Mouse (Mus musculus) midbrain, postnatal 0 days (tissue): ENCODE data around the gene Ccr10. TPM values are rescaled to one million over a fixed set of nuclear protein-coding genes. Genes with fewer than 3 reads are reported as not detected.

Experiments used
- ATAC-seq: fragments of 200-750 bp; cut with Nextera tagmentation; 2 replicates; pipeline ENCODE4 v1.8.0; 2017; ENCODE audit warnings: moderate number of reproducible peaks, mild to moderate bottlenecking, moderate TSS enrichment, moderate library complexity; ENCODE audit not compliant: low FRiP score
- DNase-seq: peaks from one replicate; pipeline ENCODE4 v3.0.0-alpha.2; 2015; ENCODE audit warnings: low spot score
- H3K27ac ChIP-seq: fragments of 300-500 bp; sonication (generic); 2 replicates; pipeline ENCODE4 v1.5.1; 2014; ENCODE audit warnings: low read depth, mild to moderate bottlenecking, low read length, mixed read lengths
- H3K27me3 ChIP-seq: fragments of 300-500 bp; sonication (generic); 2 replicates; pipeline ENCODE4 v1.6.1; 2014; ENCODE audit warnings: low read length, control low read depth, mixed read lengths; ENCODE audit not compliant: insufficient read depth
- H3K36me3 ChIP-seq: fragments of 300-500 bp; sonication (generic); 2 replicates; pipeline ENCODE4 v1.6.1; 2014; ENCODE audit warnings: low read length, control low read depth, mixed read lengths; ENCODE audit not compliant: insufficient read depth
- H3K4me1 ChIP-seq: fragments of 300-500 bp; sonication (generic); 2 replicates; pipeline ENCODE4 v1.6.1; 2014; ENCODE audit warnings: mild to moderate bottlenecking, control low read depth, antibody characterized with exemption, low read length, mixed read lengths; ENCODE audit not compliant: insufficient read depth
- H3K4me2 ChIP-seq: fragments of 300-500 bp; sonication (generic); 2 replicates; pipeline ENCODE4 v1.6.1; 2014; ENCODE audit warnings: low read depth, mild to moderate bottlenecking, low read length, mixed read lengths; ENCODE audit not compliant: poor library complexity, severe bottlenecking
- H3K4me3 ChIP-seq: fragments of 300-500 bp; sonication (generic); 2 replicates; pipeline ENCODE4 v1.5.1; 2014; ENCODE audit warnings: low read depth, mild to moderate bottlenecking, low read length, moderate library complexity
- H3K9ac ChIP-seq: fragments of 300-500 bp; sonication (generic); replicated peaks from 2 replicates; pipeline ENCODE4 v1.6.1; 2014; ENCODE audit warnings: mild to moderate bottlenecking, low read length, moderate library complexity, mixed read lengths; ENCODE audit not compliant: poor library complexity, severe bottlenecking
- H3K9me3 ChIP-seq: fragments of 300-500 bp; sonication (generic); 2 replicates; pipeline ENCODE4 v1.6.1; 2016; ENCODE audit warnings: low read length, control low read depth
- CTCF ChIP-seq: IDR thresholded peaks from 2 replicates; pipeline ENCODE4 v1.5.1; 2016; ENCODE audit warnings: antibody characterized with exemption, mild to moderate bottlenecking
- WGBS: fragments of 180-500 bp; shearing (Covaris S2); extraction: QIAGEN DNeasy Blood & Tissue Kit; methylation state at CpG from one replicate; pipeline ENCODE4 v1.1.7; 2014; 5-methylcytosine and 5-hydroxymethylcytosine counted together
- polyA plus RNA-seq: library from polyadenylated mRNA; unstranded; fragments of >200 nt; fragmentation: Nextera tagmentation; extraction: Ambion mirVana; gene quantifications from 2 replicates; pipeline ENCODE4 v1.2.1, GENCODE M21; 2015
- total RNA-seq: library from RNA; depleted of rRNA; stranded (reverse); fragments of >200 nt; gene quantifications from 2 replicates; pipeline ENCODE4 v1.2.3, GENCODE M21; 2014

The Ccr10 gene
- total and polyA plus RNA-seq, 2 experiments from 2014 or later, result 0.83 to 1.4 TPM

GRCm38 (mm10) chr11:101149178-101150105 lies 25.8 kb downstream of the Ccr10 start:
- TF ChIP-seq CTCF, result no peak
- ATAC-seq, result no peak
- no peaks in the 10 kb centered on the region for H3K27me3 ChIP-seq
- peak; percentile 67 for DNase-seq
- no peak overlapping the region for H3K9ac ChIP-seq
- 47% methylated on average over 9 of the region's 9 CpGs for WGBS
- H3K4me3 ChIP-seq, result no peak overlapping the region
- peaks cover 9% of the 10 kb centered on the region; the same call in 1 of the 2 replicates for H3K4me1 ChIP-seq
- no peaks in the 10 kb centered on the region for H3K36me3 ChIP-seq
- H3K9me3 ChIP-seq, result no peaks in the 10 kb centered on the region
- peak overlapping the region; percentile 26; the same call in 1 of the 2 replicates for H3K27ac ChIP-seq
- H3K4me2 ChIP-seq, result no peak overlapping the region

- no peak overlapping the region for H3K4me2 ChIP-seq
- H3K4me3 ChIP-seq, result no peak overlapping the region
- no peaks in the 10 kb centered on the region for H3K27me3 ChIP-seq
- peaks cover 9% of the 10 kb centered on the region; the same call in 1 of the 2 replicates for H3K4me1 ChIP-seq
- H3K9ac ChIP-seq, result no peak overlapping the region
- DNase-seq, result no peak
- no peak for TF ChIP-seq CTCF
- H3K27ac ChIP-seq, result peak overlapping the region; percentile 26; the same call in 1 of the 2 replicates
- no peaks in the 10 kb centered on the region for H3K36me3 ChIP-seq
- 66% methylated on average over 10 of the region's 10 CpGs for WGBS
- ATAC-seq, result no peak
- no peaks in the 10 kb centered on the region for H3K9me3 ChIP-seq
Observed at GRCm38 (mm10) chr11:101148751-101149150, 26.5 kb downstream of the Ccr10 start.

GRCm38 (mm10) chr11:101146377-101146776 lies 28.9 kb downstream of the Ccr10 start:
- Histone ChIP-seq H3K4me2 (peak overlapping the region; percentile 0; the same call in 1 of the 2 replicates), H3K27me3 (no peaks in the 10 kb centered on the region), H3K27ac (peak overlapping the region; percentile 21), H3K9ac (no peak overlapping the region), H3K4me3 (no peak overlapping the region), H3K9me3 (no peaks in the 10 kb centered on the region), H3K36me3 (no peaks in the 10 kb centered on the region), H3K4me1 (peaks cover 12% of the 10 kb centered on the region; the same call in 1 of the 2 replicates)
- no peak for TF ChIP-seq CTCF
- ATAC-seq, result no peak
- peak; percentile 85 for DNase-seq
- 10% methylated on average over 10 of the region's 10 CpGs for WGBS

GRCm38 (mm10) chr11:101143338-101144225 lies 31.7 kb downstream of the Ccr10 start:
- Histone ChIP-seq H3K27ac (peak overlapping the region; percentile 72), H3K9ac (peak overlapping the region; percentile 26; the same call in 1 of the 2 replicates), H3K4me1 (peaks cover 12% of the 10 kb centered on the region; the same call in 1 of the 2 replicates), H3K27me3 (no peaks in the 10 kb centered on the region), H3K9me3 (no peaks in the 10 kb centered on the region), H3K4me3 (peak overlapping the region; percentile 19), H3K36me3 (no peaks in the 10 kb centered on the region), H3K4me2 (peak overlapping the region; percentile 53)
- 16% methylated on average over 18 of the region's 19 CpGs for WGBS
- ATAC-seq (no peak), DNase-seq (peak; percentile 76)
- TF ChIP-seq CTCF, result no peak

- no peak overlapping the region for H3K4me3 ChIP-seq
- no peak overlapping the region for H3K27ac ChIP-seq
- H3K4me2 ChIP-seq, result no peak overlapping the region
- 86% methylated on average over 10 of the region's 10 CpGs for WGBS
- ATAC-seq (no peak), DNase-seq (no peak)
- no peaks in the 10 kb centered on the region for H3K36me3 ChIP-seq
- no peaks in the 10 kb centered on the region for H3K9me3 ChIP-seq
- H3K9ac ChIP-seq, result no peak overlapping the region
- TF ChIP-seq CTCF, result no peak
- peaks cover 12% of the 10 kb centered on the region; the same call in 1 of the 2 replicates for H3K4me1 ChIP-seq
- H3K27me3 ChIP-seq, result no peaks in the 10 kb centered on the region
Observed at GRCm38 (mm10) chr11:101142215-101142967, 32.9 kb downstream of the Ccr10 start.
